Mouse (Mus musculus): ENCODE measurements around the gene Ei24.

- TF ChIP-seq POLR2A (IDR thresholded peaks at IDR 0.05; ENCODE audit: low read depth, low read length) (no peak), CTCF (conservative IDR thresholded peaks at IDR 0.05; ENCODE audit: insufficient read depth, insufficient read length, low read depth, low read length) (no peak)
Observed at GRCm38 (mm10) chr9:36833043-36833881, 36.1 kb upstream of the Ei24 start.
